ENCODE assay signal across 8 mouse cellular contexts in genomic region chr13:24832131-24832810, GRCm38 (mm10). TPM values are rescaled to one million over a fixed set of nuclear protein-coding genes. Genes with fewer than 3 reads are reported as not detected.
DNase-seq lines count a peak whose midpoint lies in the region; ATAC-seq and TF ChIP-seq lines count a peak whose summit lies in the region.

No protein-coding gene starts in this region.

- no peaks in the 10 kb centered on the region for H3K27me3 ChIP-seq in hindbrain, embryonic 14.5 days (ENCODE audit: control insufficient read depth, insufficient read depth, low read length)
- H3K27me3 ChIP-seq in midbrain, postnatal 0 days (ENCODE audit: insufficient read depth, low read length), result no peaks in the 10 kb centered on the region

- H3K9ac ChIP-seq in hindbrain, embryonic 14.5 days, result peak overlapping the region; percentile 83
- H3K9ac ChIP-seq in midbrain, postnatal 0 days (replicated peaks; ENCODE audit: low read length, poor library complexity, severe bottlenecking), result peak overlapping the region; percentile 71

- 7% methylated on average over 21 of the region's 21 CpGs for WGBS in hindbrain, embryonic 14.5 days
- WGBS in midbrain, postnatal 0 days, result 4% methylated on average over 21 of the region's 21 CpGs

- intact Hi-C loops in left cerebral cortex, adult 2 months (cut with DNase I), result no loop called here

- TF ChIP-seq CTCF in left cerebral cortex, adult 2 months (IDR thresholded peaks at IDR 0.05), result no peak
- TF ChIP-seq CTCF in midbrain, postnatal 0 days (IDR thresholded peaks at IDR 0.05), result no peak

- no peak for DNase-seq in left cerebral cortex, adult 2 months (ENCODE audit: extremely low spot score in 1 of 2, low spot score in 2 of 2)
- DNase-seq in left cerebral cortex, adult 9 months (ENCODE audit: low spot score in 2 of 2), result no peak
- peak; percentile 36 for DNase-seq in c-Kit-positive CD71-positive TER-119-positive erythroid progenitor cells, embryonic 14.5 days (ENCODE audit: low spot score)
- peak; percentile 34 for DNase-seq in hindbrain, embryonic 14.5 days (ENCODE audit: low spot score)
- no peak for DNase-seq in midbrain, postnatal 0 days (ENCODE audit: low spot score)
- DNase-seq in frontal cortex, postnatal 14 days (ENCODE audit: low spot score in 2 of 2), result no peak
- DNase-seq in layer of hippocampus, postnatal 14 days (ENCODE audit: low spot score in 2 of 2), result no peak
- no peak for DNase-seq in right cerebral cortex, postnatal 36 days (ENCODE audit: low spot score in 2 of 2)

- H3K4me1 ChIP-seq in hindbrain, embryonic 14.5 days (replicated peaks; ENCODE audit: control insufficient read depth, insufficient read depth, low read length), result peaks cover 27% of the 10 kb centered on the region
- H3K4me1 ChIP-seq in midbrain, postnatal 0 days (ENCODE audit: insufficient read depth, low read length), result peaks cover 7% of the 10 kb centered on the region; the same call in 1 of the 2 replicates

- H3K36me3 ChIP-seq in hindbrain, embryonic 14.5 days (replicated peaks; ENCODE audit: control insufficient read depth, insufficient read depth), result 0 out of 2 replicates have a peak, but pooled peaks cover 3% of the 10 kb centered on the region
- H3K36me3 ChIP-seq in midbrain, postnatal 0 days (ENCODE audit: insufficient read depth, low read length), result no peaks in the 10 kb centered on the region

- peak overlapping the region; percentile 97 for H3K4me3 ChIP-seq in left cerebral cortex, adult 2 months
- H3K4me3 ChIP-seq in hindbrain, embryonic 14.5 days (replicated peaks; ENCODE audit: low read length), result peak overlapping the region; percentile 77
- H3K4me3 ChIP-seq in midbrain, postnatal 0 days (ENCODE audit: low read depth, low read length), result peak overlapping the region; percentile 72

- H3K27ac ChIP-seq in left cerebral cortex, adult 2 months, result peak overlapping the region; percentile 75
- peak overlapping the region; percentile 83 for H3K27ac ChIP-seq in hindbrain, embryonic 14.5 days
- H3K27ac ChIP-seq in midbrain, postnatal 0 days (ENCODE audit: low read depth, low read length), result peak overlapping the region; percentile 71

- no peaks in the 10 kb centered on the region for H3K9me3 ChIP-seq in hindbrain, embryonic 14.5 days (ENCODE audit: control insufficient read depth, low read length)
- H3K9me3 ChIP-seq in midbrain, postnatal 0 days (ENCODE audit: low read length), result no peaks in the 10 kb centered on the region

- peak; percentile 3; the same call in 1 of the 2 replicates for ATAC-seq in hindbrain, embryonic 14.5 days (ENCODE audit: low FRiP score)
- 0 out of 2 replicates have a peak, but pooled peaks have one; percentile 5 for ATAC-seq in midbrain, postnatal 0 days (ENCODE audit: low FRiP score)

- H3K4me2 ChIP-seq in hindbrain, embryonic 14.5 days (replicated peaks), result peak overlapping the region; percentile 73
- H3K4me2 ChIP-seq in midbrain, postnatal 0 days (ENCODE audit: low read depth, low read length, poor library complexity, severe bottlenecking), result peak overlapping the region; percentile 86

RNA-seq across cellular contexts. Expression of gene Tdp2, which starts 0.8 kb away (rescaled TPM):
- 10 to 100 TPM; 18.8 to 20.7 TPM for total RNA-seq in left cerebral cortex, adult 2 months (2021)
- 34.7 and 37.5 TPM in 2 replicates for polyA plus RNA-seq in hindbrain, embryonic 14.5 days (2014; fragmentation: Nextera tagmentation; extraction: Ambion mirVana)
- total RNA-seq in midbrain, postnatal 0 days (2014; rRNA removed), result 26.6 and 27.0 TPM in 2 replicates
- 25.5 and 28.5 TPM in 2 replicates for polyA plus RNA-seq in midbrain, postnatal 0 days (2015; fragmentation: Nextera tagmentation; extraction: Ambion mirVana)
- total RNA-seq in layer of hippocampus, postnatal 14 days (2021), result 10 to 100 TPM; 22.8 to 23.2 TPM

RNA-seq across cellular contexts. Expression of gene Acot13, which starts 0.9 kb away (rescaled TPM):
- total RNA-seq in left cerebral cortex, adult 2 months (2021), result 10 to 100 TPM; 80.0 to 82.9 TPM
- 55.6 and 59.9 TPM in 2 replicates for polyA plus RNA-seq in hindbrain, embryonic 14.5 days (2014; fragmentation: Nextera tagmentation; extraction: Ambion mirVana)
- 15.1 and 25.4 TPM in 2 replicates for total RNA-seq in midbrain, postnatal 0 days (2014; rRNA removed)
- 60.2 and 67.1 TPM in 2 replicates for polyA plus RNA-seq in midbrain, postnatal 0 days (2015; fragmentation: Nextera tagmentation; extraction: Ambion mirVana)
- 10 to 100 TPM; 73.0 to 83.6 TPM for total RNA-seq in layer of hippocampus, postnatal 14 days (2021)

RNA-seq across cellular contexts. Expression of gene D130043K22Rik, which starts 12.7 kb away (rescaled TPM):
- 10 to 100 TPM; 30.8 to 31.2 TPM for total RNA-seq in left cerebral cortex, adult 2 months (2021)
- polyA plus RNA-seq in hindbrain, embryonic 14.5 days (2014; fragmentation: Nextera tagmentation; extraction: Ambion mirVana), result 5.5 and 8.0 TPM in 2 replicates
- total RNA-seq in midbrain, postnatal 0 days (2014; rRNA removed), result 13.5 and 13.8 TPM in 2 replicates
- polyA plus RNA-seq in midbrain, postnatal 0 days (2015; fragmentation: Nextera tagmentation; extraction: Ambion mirVana), result 7.7 and 9.4 TPM in 2 replicates
- total RNA-seq in layer of hippocampus, postnatal 14 days (2021), result 10 to 100 TPM; 27.8 to 28.1 TPM

RNA-seq across cellular contexts. Expression of gene BC005537, which starts 30.8 kb away (rescaled TPM):
- total RNA-seq in left cerebral cortex, adult 2 months (2021), result 100 to 1,000 TPM; 151 to 161 TPM
- polyA plus RNA-seq in hindbrain, embryonic 14.5 days (2014; fragmentation: Nextera tagmentation; extraction: Ambion mirVana), result 40.8 and 43.7 TPM in 2 replicates
- total RNA-seq in midbrain, postnatal 0 days (2014; rRNA removed), result 52.2 and 61.8 TPM in 2 replicates
- polyA plus RNA-seq in midbrain, postnatal 0 days (2015; fragmentation: Nextera tagmentation; extraction: Ambion mirVana), result 16.3 and 18.2 TPM in 2 replicates
- 100 to 1,000 TPM; 192 to 199 TPM for total RNA-seq in layer of hippocampus, postnatal 14 days (2021)

Comparison
In these comparisons a context has a peak if more than half of its experiments do, and no peak if none do; other contexts are left out.
1. DNase-seq: peak in c-Kit-positive CD71-positive TER-119-positive erythroid progenitor cells, embryonic 14.5 days (single experiment) and hindbrain, embryonic 14.5 days (single experiment); none in left cerebral cortex, adult 2 months (0 of 2), left cerebral cortex, adult 9 months (0 of 2), midbrain, postnatal 0 days (single experiment), frontal cortex, postnatal 14 days (0 of 2), layer of hippocampus, postnatal 14 days (0 of 2) and right cerebral cortex, postnatal 36 days (0 of 2).
2. Peak in every context shown above with its lines, with median percentiles within 50 percentile points of each other: H3K27ac ChIP-seq and H3K4me3 ChIP-seq.